Comparison of ENCODE assay signal across 22 mouse cellular contexts in genomic region chr16:91632439-91632838, GRCm38 (mm10). TPM values are rescaled to one million over a fixed set of nuclear protein-coding genes. Genes with fewer than 3 reads are reported as not detected.
DNase-seq lines count a peak whose midpoint lies in the region; ATAC-seq lines count a peak whose summit lies in the region.
"Had no signal": no experiment of that assay in that cellular context is flagged by ENCODE, and none has a peak within 500 bp of the region (broad histone marks: within the 10 kb centered on the region; RNA-seq: fewer than 3 reads in every experiment).

No protein-coding gene starts in this region.

- H3K4me3 ChIP-seq in lung, embryonic 15.5 days, result no peak overlapping the region
- H3K4me3 ChIP-seq: embryonic facial prominence, embryonic 10.5 days; forebrain, embryonic 12.5 days; heart, embryonic 15.5 days; midbrain, embryonic 12.5 days; neural tube, embryonic 12.5 days had no signal

- H3K9me3 ChIP-seq in lung, embryonic 15.5 days, result no peaks in the 10 kb centered on the region
- H3K9me3 ChIP-seq: embryonic facial prominence, embryonic 10.5 days; forebrain, embryonic 12.5 days; heart, embryonic 15.5 days; midbrain, embryonic 12.5 days; neural tube, embryonic 12.5 days had no signal

- H3K4me1 ChIP-seq in lung, embryonic 15.5 days, result 0 out of 2 replicates have a peak, but pooled peaks cover 3% of the 10 kb centered on the region
- H3K4me1 ChIP-seq: embryonic facial prominence, embryonic 10.5 days; forebrain, embryonic 12.5 days; heart, embryonic 15.5 days; midbrain, embryonic 12.5 days; neural tube, embryonic 12.5 days had no signal

- no peak overlapping the region for H3K4me2 ChIP-seq in lung, embryonic 15.5 days
- H3K4me2 ChIP-seq: forebrain, embryonic 12.5 days; heart, embryonic 15.5 days; liver, embryonic 11.5 days; midbrain, embryonic 12.5 days; neural tube, embryonic 12.5 days had no signal

- peaks cover 72% of the 10 kb centered on the region for H3K36me3 ChIP-seq in lung, embryonic 15.5 days

- H3K27ac ChIP-seq in lung, embryonic 15.5 days, result no peak overlapping the region
- H3K27ac ChIP-seq: embryonic facial prominence, embryonic 10.5 days; forebrain, embryonic 12.5 days; heart, embryonic 15.5 days; kidney, postnatal 0 days; midbrain, embryonic 12.5 days; neural tube, embryonic 12.5 days had no signal

- no peaks in the 10 kb centered on the region for H3K27me3 ChIP-seq in lung, embryonic 15.5 days
- H3K27me3 ChIP-seq: forebrain, embryonic 12.5 days; heart, embryonic 15.5 days; midbrain, embryonic 12.5 days; neural tube, embryonic 12.5 days; Patski had no signal

- peak; percentile 52; the same call in 1 of the 2 replicates for ATAC-seq in lung, embryonic 15.5 days (ENCODE audit: borderline replicate concordance, extremely low read depth, low FRiP score, low TSS enrichment)
- ATAC-seq in erythroblast, adult 5-6 weeks (replicated peaks; ENCODE audit: low FRiP score, poor library complexity, severe bottlenecking), result no peak
- ATAC-seq: hindbrain, embryonic 16.5 days; intestine, postnatal 0 days; Patski had no signal

- DNase-seq in cerebellum, postnatal 14 days, result peak; percentile 27 to 30
- DNase-seq in cerebellum, adult 9-11 months, result no peak
- no peak for DNase-seq in lung, postnatal 36 days
- peak; percentile 82 to 85 for DNase-seq in adrenal gland, postnatal 36 days
- DNase-seq in testis, postnatal 10 days (ENCODE audit: low spot score), result peak; percentile 82
- no peak for DNase-seq in layer of hippocampus, adult 11-12 months (ENCODE audit: low spot score)
- DNase-seq: cerebellum, adult 11 months; gastrocnemius, postnatal 36 days; left cerebral cortex, postnatal 4 days; thymus, postnatal 4 days had no signal

- WGBS in lung, embryonic 15.5 days, result 59% methylated on average over 5 of the region's 5 CpGs

- H3K9ac ChIP-seq in lung, embryonic 15.5 days, result no peak overlapping the region
- H3K9ac ChIP-seq: forebrain, embryonic 12.5 days; heart, embryonic 15.5 days; midbrain, embryonic 12.5 days; neural tube, embryonic 12.5 days had no signal

RNA-seq across cellular contexts. Expression of gene Dnajc28, which starts 13.6 kb away (rescaled TPM):
- polyA plus RNA-seq in lung, embryonic 15.5 days (2015; fragmentation: Nextera tagmentation; extraction: Ambion mirVana), result 2.0 and 3.3 TPM in 2 replicates
- total RNA-seq in adrenal gland, postnatal 36 days (2021), result 10 to 100 TPM in 1 of 2 experiments, 1 to 10 TPM in 1; 8.8 to 15.4 TPM
- total RNA-seq in erythroblast, adult 5-6 weeks (2015; ENCODE audit: low replicate concordance), result 4.2 TPM in 2 replicates
- 9.5 and 12.0 TPM in 2 replicates for total RNA-seq in erythroblast, adult 5-6 weeks (2017; ENCODE audit: low replicate concordance)

RNA-seq across cellular contexts. Expression of gene Gart, which starts 14.3 kb away (rescaled TPM):
- 111 and 118 TPM in 2 replicates for polyA plus RNA-seq in lung, embryonic 15.5 days (2015; fragmentation: Nextera tagmentation; extraction: Ambion mirVana)
- total RNA-seq in adrenal gland, postnatal 36 days (2021), result 100 to 1,000 TPM; 107 to 120 TPM
- total RNA-seq in erythroblast, adult 5-6 weeks (2015; ENCODE audit: low replicate concordance), result 30.5 and 37.1 TPM in 2 replicates
- total RNA-seq in erythroblast, adult 5-6 weeks (2017; ENCODE audit: low replicate concordance), result 30.8 and 49.3 TPM in 2 replicates

RNA-seq across cellular contexts. Expression of gene Son, which starts 14.9 kb away (rescaled TPM):
- polyA plus RNA-seq in lung, embryonic 15.5 days (2015; fragmentation: Nextera tagmentation; extraction: Ambion mirVana), result 108 and 110 TPM in 2 replicates
- total RNA-seq in adrenal gland, postnatal 36 days (2021), result 100 to 1,000 TPM; 220 to 271 TPM
- 240 and 267 TPM in 2 replicates for total RNA-seq in erythroblast, adult 5-6 weeks (2015; ENCODE audit: low replicate concordance)
- total RNA-seq in erythroblast, adult 5-6 weeks (2017; ENCODE audit: low replicate concordance), result 214 and 284 TPM in 2 replicates

RNA-seq across cellular contexts. Expression of gene Tmem50b, which starts 34.8 kb away (rescaled TPM):
- 40.4 and 45.3 TPM in 2 replicates for polyA plus RNA-seq in lung, embryonic 15.5 days (2015; fragmentation: Nextera tagmentation; extraction: Ambion mirVana)
- 10 to 100 TPM; 54.7 to 60.2 TPM for total RNA-seq in adrenal gland, postnatal 36 days (2021)
- 20.8 and 23.6 TPM in 2 replicates for total RNA-seq in erythroblast, adult 5-6 weeks (2015; ENCODE audit: low replicate concordance)
- total RNA-seq in erythroblast, adult 5-6 weeks (2017; ENCODE audit: low replicate concordance), result 11.2 and 12.0 TPM in 2 replicates

RNA-seq across cellular contexts. Expression of gene Donson, which starts 56.1 kb away (rescaled TPM):
- polyA plus RNA-seq in lung, embryonic 15.5 days (2015; fragmentation: Nextera tagmentation; extraction: Ambion mirVana), result 25.4 and 26.2 TPM in 2 replicates
- total RNA-seq in adrenal gland, postnatal 36 days (2021), result 1 to 10 TPM; 5.3 to 5.4 TPM
- total RNA-seq in erythroblast, adult 5-6 weeks (2015; ENCODE audit: low replicate concordance), result 17.3 and 43.0 TPM in 2 replicates
- 44.7 and 97.2 TPM in 2 replicates for total RNA-seq in erythroblast, adult 5-6 weeks (2017; ENCODE audit: low replicate concordance)

Comparison
In these comparisons a context has a peak if more than half of its experiments do, and no peak if none do; other contexts are left out.
1. DNase-seq: peak in cerebellum, postnatal 14 days (2 of 2), adrenal gland, postnatal 36 days (2 of 2) and testis, postnatal 10 days (single experiment); none in cerebellum, adult 9-11 months (single experiment), lung, postnatal 36 days (single experiment) and layer of hippocampus, adult 11-12 months (single experiment).